Mouse (Mus musculus): ENCODE results near the gene Rpap3. TPM values are rescaled to one million over a fixed set of nuclear protein-coding genes. Genes with fewer than 3 reads are reported as not detected.

Gene Rpap3
- total and polyA plus RNA-seq, 3 experiments, result 43.1 to 73.7 (median 69.1) TPM

DNA sequence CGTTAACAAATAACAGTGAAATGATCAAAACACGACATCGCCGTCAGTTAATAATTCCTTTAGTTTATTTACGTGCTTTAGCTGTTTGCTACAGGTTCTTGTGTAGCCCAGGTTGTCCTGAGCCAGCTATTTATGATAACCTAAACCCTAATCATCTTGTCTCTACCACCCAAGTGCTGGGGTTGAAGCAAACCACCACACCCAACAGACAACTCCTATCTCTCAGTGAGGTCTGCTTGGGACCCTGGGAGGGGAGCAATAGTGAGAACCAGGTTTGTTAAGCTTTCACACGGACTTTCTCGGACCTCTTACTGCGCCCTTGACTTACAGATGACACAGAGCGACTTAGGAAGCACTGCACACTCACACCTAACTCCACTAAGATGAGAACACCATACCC is 21.5 kb downstream of the Rpap3 start:
- Histone ChIP-seq H3K4me3 (replicated peaks in 1 of 3; ENCODE audit: low read depth in 2 of 3, low read length in 2 of 3, poor library complexity in 1 of 3) (no peak overlapping the region), H3K4me2 (ENCODE audit: insufficient read depth, low read depth, poor library complexity, severe bottlenecking) (no peak overlapping the region), H3K4me1 (ENCODE audit: control insufficient read depth in 1 of 2, insufficient read depth in 2 of 2) (no peaks in the 10 kb centered on the region), H3K27ac (ENCODE audit: insufficient read depth, low read depth) (no peak overlapping the region), H3K36me3 (replicated peaks in 1 of 2; ENCODE audit: control insufficient read depth in 1 of 2, insufficient read depth in 1 of 2, low read length in 1 of 2) (peaks cover 77 to 96% of the 10 kb centered on the region in 2 experiments), H3K9ac (ENCODE audit: insufficient read depth, low read depth) (no peak overlapping the region), H3K27me3 (replicated peaks) (no peaks in the 10 kb centered on the region), H3K79me2 (replicated peaks; ENCODE audit: control insufficient read depth, extremely low read depth, insufficient read depth, poor library complexity, severe bottlenecking) (no peaks in the 10 kb centered on the region), H3K9me3 (replicated peaks; ENCODE audit: low read length) (no peaks in the 10 kb centered on the region)
- no peak for TF ChIP-seq RAD21 (IDR thresholded peaks at IDR 0.05; ENCODE audit: low read depth, low read length)
- no peak for TF ChIP-seq ZMIZ1 (IDR thresholded peaks at IDR 0.05; ENCODE audit: low read depth, low read length)
- TF ChIP-seq UBTF (IDR thresholded peaks at IDR 0.05; ENCODE audit: low read depth, low read length), result no peak
- no peak for TF ChIP-seq MYC (IDR thresholded peaks at IDR 0.05; ENCODE audit: low read depth, low read length)
- TF ChIP-seq MAZ (IDR thresholded peaks at IDR 0.05; ENCODE audit: low read depth, low read length), result no peak
- no peak for TF ChIP-seq POLR2AphosphoS2 (IDR thresholded peaks at IDR 0.05; ENCODE audit: low read depth, low read length)
- no peak for TF ChIP-seq BHLHE40 (IDR thresholded peaks at IDR 0.05; ENCODE audit: low read depth, low read length)
- no peak for TF ChIP-seq ZC3H11A (IDR thresholded peaks at IDR 0.05; ENCODE audit: low read depth, low read length)
- TF ChIP-seq ZNF384 (IDR thresholded peaks at IDR 0.05; ENCODE audit: low read depth, low read length), result no peak
- TF ChIP-seq HCFC1 (IDR thresholded peaks at IDR 0.05; ENCODE audit: low read depth, low read length), result no peak
- no peak for TF ChIP-seq ZKSCAN1 (IDR thresholded peaks at IDR 0.05; ENCODE audit: borderline replicate concordance, low read depth, low read length)
- no peak for TF ChIP-seq JUND (conservative IDR thresholded peaks at IDR 0.05; ENCODE audit: low read depth, low read length)
- no peak for TF ChIP-seq TBP (conservative IDR thresholded peaks at IDR 0.05; ENCODE audit: low read depth, low read length)
- no peak for TF ChIP-seq USF1 (IDR thresholded peaks at IDR 0.05; ENCODE audit: low read depth, low read length)
- no peak for TF ChIP-seq RCOR1 (conservative IDR thresholded peaks at IDR 0.05; ENCODE audit: low read depth, low read length)
- TF ChIP-seq KAT2A (IDR thresholded peaks at IDR 0.05; ENCODE audit: insufficient replicate concordance, low read length), result no peak
- TF ChIP-seq MAFK (IDR thresholded peaks at IDR 0.05; ENCODE audit: insufficient replicate concordance, low read length), result no peak
- TF ChIP-seq MXI1 (IDR thresholded peaks at IDR 0.05; ENCODE audit: low read depth, low read length), result no peak
- no peak for TF ChIP-seq USF2 (conservative IDR thresholded peaks at IDR 0.05; ENCODE audit: low read depth, low read length)
- no peak for DNase-seq (ENCODE audit: extremely low read depth)
- in situ Hi-C loops (cut with MboI; ENCODE audit: low pct_ligation_motif_present, low pct_unique_long_range_greater_than_20kb, low sequenced_read_pairs) (no loop called here), dilution Hi-C loops (cut with MboI; ENCODE audit: extremely low pct_ligation_motif_present, extremely low pct_unique_long_range_greater_than_20kb, low sequenced_read_pairs) (no loop called here)

GRCm38 (mm10) chr15:97682053-97682452 is 23.6 kb downstream of the Rpap3 start:
- in situ Hi-C loops (cut with MboI; ENCODE audit: low pct_ligation_motif_present, low pct_unique_long_range_greater_than_20kb, low sequenced_read_pairs), result no loop called here
- DNase-seq (ENCODE audit: extremely low read depth), result no peak
- Histone ChIP-seq H3K79me2 (replicated peaks; ENCODE audit: control insufficient read depth, extremely low read depth, insufficient read depth, poor library complexity, severe bottlenecking) (no peaks in the 10 kb centered on the region), H3K9me3 (replicated peaks; ENCODE audit: low read length) (no peaks in the 10 kb centered on the region), H3K4me2 (ENCODE audit: insufficient read depth, low read depth, poor library complexity, severe bottlenecking) (no peak overlapping the region), H3K27me3 (replicated peaks) (no peaks in the 10 kb centered on the region), H3K4me1 (ENCODE audit: control insufficient read depth in 1 of 2, insufficient read depth in 2 of 2) (no peaks in the 10 kb centered on the region), H3K36me3 (replicated peaks in 1 of 2; ENCODE audit: control insufficient read depth in 1 of 2, insufficient read depth in 1 of 2, low read length in 1 of 2) (peaks cover 78 to 96% of the 10 kb centered on the region in 2 experiments), H3K4me3 (replicated peaks in 1 of 3; ENCODE audit: low read depth in 2 of 3, low read length in 2 of 3, poor library complexity in 1 of 3) (no peak overlapping the region), H3K27ac (ENCODE audit: insufficient read depth, low read depth) (no peak overlapping the region), H3K9ac (ENCODE audit: insufficient read depth, low read depth) (no peak overlapping the region)
- dilution Hi-C loops (cut with MboI; ENCODE audit: extremely low pct_ligation_motif_present, extremely low pct_unique_long_range_greater_than_20kb, low sequenced_read_pairs), result no loop called here
- TF ChIP-seq IRF4 (IDR thresholded peaks at IDR 0.05; ENCODE audit: low read depth, low read length) (no peak), BHLHE40 (IDR thresholded peaks at IDR 0.05; ENCODE audit: low read depth, low read length) (no peak), NELFE (IDR thresholded peaks at IDR 0.05; ENCODE audit: low read depth, low read length) (no peak), ZKSCAN1 (IDR thresholded peaks at IDR 0.05; ENCODE audit: borderline replicate concordance, low read depth, low read length) (no peak), ZNF384 (IDR thresholded peaks at IDR 0.05; ENCODE audit: low read depth, low read length) (no peak), TBP (conservative IDR thresholded peaks at IDR 0.05; ENCODE audit: low read depth, low read length) (no peak), TCF12 (IDR thresholded peaks at IDR 0.05; ENCODE audit: low read depth, low read length) (no peak), HCFC1 (IDR thresholded peaks at IDR 0.05; ENCODE audit: low read depth, low read length) (no peak), NRF1 (IDR thresholded peaks at IDR 0.05; ENCODE audit: low read depth, low read length) (no peak), ETS1 (conservative IDR thresholded peaks at IDR 0.05; ENCODE audit: low read depth, low read length) (no peak), ZC3H11A (IDR thresholded peaks at IDR 0.05; ENCODE audit: low read depth, low read length) (no peak), USF2 (conservative IDR thresholded peaks at IDR 0.05; ENCODE audit: low read depth, low read length) (no peak), SMC3 (IDR thresholded peaks at IDR 0.05; ENCODE audit: low read depth, low read length) (no peak), GABPA (IDR thresholded peaks at IDR 0.05; ENCODE audit: insufficient replicate concordance, low read depth, low read length) (no peak)
